Mouse (Mus musculus) liver, adult 2 months (tissue): ENCODE measurements around the gene Ccdc134.

Experiments
- CTCF ChIP-seq: fragments of 200-500 bp; IDR thresholded peaks from 2 replicates; pipeline ENCODE4 v1.5.1; 2011; ENCODE audit warnings: low read depth, low read length, control low read depth
- POLR2A ChIP-seq: fragments of 200-500 bp; IDR thresholded peaks from 2 replicates; pipeline ENCODE4 v1.6.1; 2011; ENCODE audit warnings: low read length, control low read depth; ENCODE audit not compliant: insufficient read depth; ENCODE audit errors: extremely low read depth

DNA sequence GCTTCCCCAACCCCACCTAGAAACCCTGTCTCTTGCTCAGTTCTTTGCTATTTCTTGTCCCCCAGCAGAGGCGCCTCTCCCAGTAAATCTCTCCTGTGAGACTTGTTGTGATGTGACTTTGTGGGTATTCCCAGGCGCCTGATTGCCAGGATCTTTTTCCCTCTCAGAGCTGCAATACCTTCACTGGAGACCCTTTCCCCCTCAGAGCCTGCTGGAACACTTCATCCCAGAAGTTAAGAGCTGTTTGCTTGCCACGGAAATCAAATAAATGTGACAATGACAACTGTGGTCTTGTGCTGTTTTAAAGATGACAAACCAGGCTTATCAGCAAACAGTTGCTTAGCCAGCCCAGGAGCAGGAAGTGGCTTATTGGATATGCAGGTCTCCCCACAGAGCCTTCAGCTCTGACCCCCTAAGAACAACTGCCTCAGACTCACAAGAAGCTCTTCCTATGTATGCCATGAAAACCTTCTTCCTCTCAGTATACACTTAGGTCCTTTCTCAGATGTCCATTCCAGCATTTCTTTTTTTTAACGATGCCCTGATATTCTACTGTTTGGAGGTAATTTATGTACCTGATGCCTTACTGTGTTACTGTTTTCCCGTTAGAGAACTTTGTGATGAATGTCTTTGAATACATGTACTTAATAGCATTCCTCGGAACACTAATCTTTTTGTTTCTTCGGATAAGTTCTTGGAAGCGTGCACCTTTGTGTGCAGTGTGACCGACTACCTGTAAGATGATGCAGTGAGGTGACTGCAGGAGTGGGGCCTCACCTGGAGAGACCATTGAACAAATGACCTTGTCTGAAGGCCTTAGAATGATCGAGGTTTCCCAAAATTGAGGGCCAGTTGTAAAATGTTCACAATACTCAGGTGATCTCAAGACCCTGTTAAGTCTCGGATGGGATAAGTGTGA is 18.4 kb downstream of the Ccdc134 start:
- TF ChIP-seq POLR2A (no peak), CTCF (no peak)
